Mouse (Mus musculus) stomach, postnatal 0 days (tissue): ENCODE measurements around the gene Awat1. TPM values are rescaled to one million over a fixed set of nuclear protein-coding genes. Genes with fewer than 3 reads are reported as not detected.

Source experiments
- ATAC-seq: fragments of 200-750 bp; cut with Nextera tagmentation; 2 replicates; pipeline ENCODE4 v1.8.0; 2017; ENCODE audit not compliant: low FRiP score, low TSS enrichment
- DNase-seq: peaks from one replicate; pipeline ENCODE4 v3.0.0-alpha.2; 2016; ENCODE audit warnings: low spot score
- H3K27ac ChIP-seq: fragments of 300-500 bp; sonication (generic); replicated peaks from 2 replicates; pipeline ENCODE4 v1.5.1; 2014; ENCODE audit warnings: mild to moderate bottlenecking, control low read depth
- H3K27me3 ChIP-seq: fragments of 300-500 bp; sonication (generic); 2 replicates; pipeline ENCODE4 v1.6.1; 2014; ENCODE audit warnings: low read length; ENCODE audit not compliant: control insufficient read depth, insufficient read depth
- H3K36me3 ChIP-seq: fragments of 300-500 bp; sonication (generic); 2 replicates; pipeline ENCODE4 v1.6.1; 2014; ENCODE audit warnings: low read length, mixed read lengths; ENCODE audit not compliant: control insufficient read depth, insufficient read depth
- H3K4me1 ChIP-seq: fragments of 300-500 bp; sonication (generic); replicated peaks from 2 replicates; pipeline ENCODE4 v1.6.1; 2014; ENCODE audit warnings: antibody characterized with exemption; ENCODE audit not compliant: control insufficient read depth, insufficient read depth
- H3K4me2 ChIP-seq: fragments of 300-500 bp; sonication (generic); replicated peaks from 2 replicates; pipeline ENCODE4 v1.6.1; 2014; ENCODE audit warnings: low read depth, mild to moderate bottlenecking, control low read depth, moderate library complexity
- H3K4me3 ChIP-seq: fragments of 300-500 bp; sonication (generic); 2 replicates; pipeline ENCODE4 v1.5.1; 2014; ENCODE audit warnings: low read depth, low read length, control low read depth
- H3K9ac ChIP-seq: fragments of 300-500 bp; sonication (generic); 2 replicates; pipeline ENCODE4 v1.6.1; 2014; ENCODE audit warnings: mild to moderate bottlenecking, low read length, control low read depth, mixed read lengths
- H3K9me3 ChIP-seq: fragments of 300-500 bp; sonication (generic); 2 replicates; pipeline ENCODE4 v1.6.1; 2016; ENCODE audit warnings: low read length; ENCODE audit not compliant: control insufficient read depth
- CTCF ChIP-seq: IDR thresholded peaks from 2 replicates; pipeline ENCODE4 v1.5.1; 2016; ENCODE audit warnings: antibody characterized with exemption, low read depth, mild to moderate bottlenecking, moderate library complexity
- EP300 ChIP-seq: optimal IDR thresholded peaks from 2 replicates; pipeline ENCODE3; 2016; ENCODE audit warnings: antibody characterized with exemption
- WGBS: fragments of 180-500 bp; shearing (Covaris S2); extraction: QIAGEN DNeasy Blood & Tissue Kit; methylation state at CpG from one replicate; pipeline ENCODE4 v1.1.7; 2014; 5-methylcytosine and 5-hydroxymethylcytosine counted together
- polyA plus RNA-seq: library from polyadenylated mRNA; unstranded; fragments of >200 nt; fragmentation: Nextera tagmentation; extraction: Ambion mirVana; gene quantifications from 2 replicates; pipeline ENCODE4 v1.2.1, GENCODE M21; 2015

Awat1 gene
- not detected in 2 replicates for polyA plus RNA-seq

GRCm38 (mm10) chrX:100571951-100572350 is at the start of gene Awat1:
Gene Awat1 (plus strand): TSS chrX:100572251.
- Histone ChIP-seq H3K27me3 (no peaks in the 10 kb centered on the region), H3K4me1 (no peaks in the 10 kb centered on the region), H3K27ac (no peak within 1 kb of the TSS), H3K9ac (no peak within 1 kb of the TSS), H3K9me3 (no peaks in the 10 kb centered on the region), H3K4me3 (no peak within 1 kb of the TSS), H3K36me3 (no peaks in the 10 kb centered on the region), H3K4me2 (no peak within 1 kb of the TSS)
- DNase-seq: no peak
- TF ChIP-seq CTCF: no peak
- no peak for TF ChIP-seq EP300
- 85% methylated on average over 1 of the region's 1 CpGs for WGBS
- no peak for ATAC-seq

- no peaks in the 10 kb centered on the region for H3K27me3 ChIP-seq
- H3K36me3 ChIP-seq: no peaks in the 10 kb centered on the region
- H3K9ac ChIP-seq: no peak within 1 kb of the TSS
- no peak for TF ChIP-seq EP300
- TF ChIP-seq CTCF: no peak
- H3K4me1 ChIP-seq: no peaks in the 10 kb centered on the region
- whole genome bisulfite sequencing: 87% methylated on average over 4 of the region's 4 CpGs
- H3K4me2 ChIP-seq: no peak within 1 kb of the TSS
- no peak within 1 kb of the TSS for H3K4me3 ChIP-seq
- ATAC-seq: no peak
- H3K27ac ChIP-seq: no peak within 1 kb of the TSS
- DNase-seq: no peak
- no peaks in the 10 kb centered on the region for H3K9me3 ChIP-seq
Measured at GRCm38 (mm10) chrX:100524471-100524870, 47.6 kb upstream of the Awat1 start, which contains the start of gene Dgat2l6. Gene Dgat2l6 (plus strand): TSS chrX:100524838.

GRCm38 (mm10) chrX:100556026-100556425 is 16.0 kb upstream of the Awat1 start:
- Histone ChIP-seq H3K9ac (no peak overlapping the region), H3K27me3 (no peaks in the 10 kb centered on the region), H3K36me3 (no peaks in the 10 kb centered on the region), H3K9me3 (no peaks in the 10 kb centered on the region), H3K27ac (no peak overlapping the region), H3K4me1 (no peaks in the 10 kb centered on the region), H3K4me3 (no peak overlapping the region), H3K4me2 (no peak overlapping the region)
- no peak for ATAC-seq
- TF ChIP-seq CTCF: no peak
- DNase-seq: no peak
- 61% methylated on average over 3 of the region's 3 CpGs for WGBS

GRCm38 (mm10) chrX:100565696-100566095 is 6.4 kb upstream of the Awat1 start:
- H3K27me3 ChIP-seq: no peaks in the 10 kb centered on the region
- H3K36me3 ChIP-seq: no peaks in the 10 kb centered on the region
- H3K4me2 ChIP-seq: no peak overlapping the region
- no peak for ATAC-seq
- no peak for DNase-seq
- H3K9ac ChIP-seq: no peak overlapping the region
- H3K4me1 ChIP-seq: no peaks in the 10 kb centered on the region
- no peak overlapping the region for H3K4me3 ChIP-seq
- H3K27ac ChIP-seq: no peak overlapping the region
- TF ChIP-seq EP300: no peak
- TF ChIP-seq CTCF: no peak
- no peaks in the 10 kb centered on the region for H3K9me3 ChIP-seq
- WGBS: 80% methylated on average over 3 of the region's 3 CpGs

GRCm38 (mm10) chrX:100594791-100595190 is 22.7 kb downstream of the Awat1 start, which contains the start of gene P2ry4:
Gene P2ry4 (minus strand): TSS chrX:100594869.
- TF ChIP-seq EP300: no peak
- no peak for TF ChIP-seq CTCF
- H3K27ac ChIP-seq: no peak within 1 kb of the TSS
- DNase-seq: no peak
- no peak within 1 kb of the TSS for H3K9ac ChIP-seq
- ATAC-seq: no peak
- 49% methylated on average over 4 of the region's 4 CpGs for WGBS
- no peaks in the 10 kb centered on the region for H3K36me3 ChIP-seq
- H3K4me1 ChIP-seq: no peaks in the 10 kb centered on the region
- no peaks in the 10 kb centered on the region for H3K9me3 ChIP-seq
- no peak within 1 kb of the TSS for H3K4me3 ChIP-seq
- no peak within 1 kb of the TSS for H3K4me2 ChIP-seq
- H3K27me3 ChIP-seq: no peaks in the 10 kb centered on the region

DNA sequence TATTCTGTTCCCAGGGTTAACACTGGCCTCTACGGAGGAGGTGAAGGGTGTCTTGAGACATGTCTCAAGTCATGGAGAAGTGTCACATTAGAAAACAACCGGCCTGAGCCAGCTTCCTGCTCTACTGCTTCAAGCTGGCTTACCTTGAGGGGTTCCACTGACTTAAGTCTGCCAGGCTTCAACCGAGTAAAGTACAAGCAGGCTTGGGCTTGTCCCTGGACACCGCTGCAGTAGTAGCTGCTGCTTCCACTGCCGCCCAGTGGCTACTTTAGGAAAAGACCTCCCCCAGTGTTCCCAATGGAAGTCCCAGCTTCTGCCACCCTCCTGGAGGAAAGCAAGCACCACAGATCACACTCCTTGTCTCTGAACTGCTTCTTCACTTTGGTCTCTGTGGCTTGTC is 25.4 kb downstream of the Awat1 start:
- ATAC-seq: 0 out of 2 replicates have a peak, but pooled peaks have one; percentile 6
- no peak overlapping the region for H3K9ac ChIP-seq
- WGBS: 18% methylated on average over 5 of the region's 5 CpGs
- no peak overlapping the region for H3K4me3 ChIP-seq
- no peaks in the 10 kb centered on the region for H3K36me3 ChIP-seq
- H3K27ac ChIP-seq: no peak overlapping the region
- H3K4me1 ChIP-seq: no peaks in the 10 kb centered on the region
- no peaks in the 10 kb centered on the region for H3K9me3 ChIP-seq
- H3K4me2 ChIP-seq: no peak overlapping the region
- H3K27me3 ChIP-seq: no peaks in the 10 kb centered on the region
- TF ChIP-seq EP300 (no peak), CTCF (peak; percentile 71)
- peak; percentile 44 for DNase-seq
